Mouse (Mus musculus): ENCODE results near the gene Gm21973.

- TF ChIP-seq CTCF (IDR thresholded peaks at IDR 0.05; ENCODE audit: low read depth, low read length), result no peak
- TF ChIP-seq POLR2A (IDR thresholded peaks at IDR 0.05; ENCODE audit: borderline replicate concordance, low read depth, low read length), result no peak
Observed at GRCm38 (mm10) chr15:10347044-10347443, 21.9 kb downstream of the Gm21973 start.
